Mouse (Mus musculus) stomach, embryonic 15.5 days (tissue): ENCODE measurements at regions not wholly inside any gene's neighbourhood (a gene's known extent, or its start where the extent isn't known, plus 50 kb on each side); places are given as distances from the start of the nearest gene placed in this dataset.
A peak's percentile ranks its signal among the peaks of the same experiment; 100 is the strongest.

Source experiments
- ATAC-seq: fragments of 200-750 bp; cut with Nextera tagmentation; 2 replicates; pipeline ENCODE4 v1.8.0; 2017; ENCODE audit warnings: low read depth, moderate number of reproducible peaks, moderate TSS enrichment; ENCODE audit not compliant: insufficient read depth, low FRiP score
- H3K27ac ChIP-seq: fragments of 300-500 bp; sonication (generic); 2 replicates; pipeline ENCODE4 v1.5.1; 2015; ENCODE audit warnings: mild to moderate bottlenecking, inconsistent platforms
- H3K27me3 ChIP-seq: fragments of 300-500 bp; sonication (generic); replicated peaks from 2 replicates; pipeline ENCODE4 v1.6.1; 2015; ENCODE audit warnings: inconsistent platforms
- H3K36me3 ChIP-seq: fragments of 300-500 bp; sonication (generic); 2 replicates; pipeline ENCODE4 v1.6.1; 2015; ENCODE audit warnings: inconsistent platforms
- H3K4me1 ChIP-seq: fragments of 300-500 bp; sonication (generic); 2 replicates; pipeline ENCODE4 v1.6.1; 2015; ENCODE audit warnings: inconsistent platforms
- H3K4me2 ChIP-seq: fragments of 300-500 bp; sonication (generic); 2 replicates; pipeline ENCODE4 v1.6.1; 2015; ENCODE audit warnings: mild to moderate bottlenecking, inconsistent platforms
- H3K4me3 ChIP-seq: fragments of 300-500 bp; sonication (generic); replicated peaks from 2 replicates; pipeline ENCODE4 v1.5.1; 2015; ENCODE audit warnings: inconsistent platforms
- H3K9ac ChIP-seq: fragments of 300-500 bp; sonication (generic); 2 replicates; pipeline ENCODE4 v1.6.1; 2015; ENCODE audit warnings: inconsistent platforms
- H3K9me3 ChIP-seq: fragments of 300-500 bp; sonication (generic); 2 replicates; pipeline ENCODE4 v1.6.1; 2016; ENCODE audit warnings: inconsistent platforms
- WGBS: fragments of 180-500 bp; shearing (Covaris S2); methylation state at CpG from one replicate; pipeline ENCODE4 v1.1.7; 2015; 5-methylcytosine and 5-hydroxymethylcytosine counted together

- H3K27ac ChIP-seq = no peak overlapping the region
- no peaks in the 10 kb centered on the region for H3K36me3 ChIP-seq
- no peak overlapping the region for H3K4me2 ChIP-seq
- H3K27me3 ChIP-seq = no peaks in the 10 kb centered on the region
- 46% methylated on average over 3 of the region's 3 CpGs for WGBS
- no peak overlapping the region for H3K4me3 ChIP-seq
- no peak overlapping the region for H3K9ac ChIP-seq
- H3K4me1 ChIP-seq = no peaks in the 10 kb centered on the region; the same call in 1 of the 2 replicates
- no peaks in the 10 kb centered on the region for H3K9me3 ChIP-seq
- peak; percentile 71; the same call in 1 of the 2 replicates for ATAC-seq
Observed at GRCm38 (mm10) chr2:10755375-10755774, 385.1 kb downstream of the Sfmbt2 start.

GRCm38 (mm10) chr2:10757202-10757840, 387.0 kb downstream of the Sfmbt2 start:
- no peaks in the 10 kb centered on the region for H3K9me3 ChIP-seq
- no peak overlapping the region for H3K9ac ChIP-seq
- H3K4me3 ChIP-seq = no peak overlapping the region
- no peaks in the 10 kb centered on the region for H3K27me3 ChIP-seq
- H3K36me3 ChIP-seq = no peaks in the 10 kb centered on the region
- no peak for ATAC-seq
- no peaks in the 10 kb centered on the region; the same call in 1 of the 2 replicates for H3K4me1 ChIP-seq
- 42% methylated on average over 8 of the region's 8 CpGs for WGBS
- no peak overlapping the region for H3K27ac ChIP-seq
- H3K4me2 ChIP-seq = no peak overlapping the region

GRCm38 (mm10) chr2:10757886-10758285, 387.6 kb downstream of the Sfmbt2 start:
- H3K36me3 ChIP-seq = no peaks in the 10 kb centered on the region
- H3K9ac ChIP-seq = no peak overlapping the region
- WGBS = 79% methylated on average over 1 of the region's 1 CpGs
- ATAC-seq = no peak
- H3K4me2 ChIP-seq = no peak overlapping the region
- no peaks in the 10 kb centered on the region for H3K9me3 ChIP-seq
- no peaks in the 10 kb centered on the region for H3K27me3 ChIP-seq
- no peak overlapping the region for H3K27ac ChIP-seq
- no peaks in the 10 kb centered on the region; the same call in 1 of the 2 replicates for H3K4me1 ChIP-seq
- no peak overlapping the region for H3K4me3 ChIP-seq

DNA sequence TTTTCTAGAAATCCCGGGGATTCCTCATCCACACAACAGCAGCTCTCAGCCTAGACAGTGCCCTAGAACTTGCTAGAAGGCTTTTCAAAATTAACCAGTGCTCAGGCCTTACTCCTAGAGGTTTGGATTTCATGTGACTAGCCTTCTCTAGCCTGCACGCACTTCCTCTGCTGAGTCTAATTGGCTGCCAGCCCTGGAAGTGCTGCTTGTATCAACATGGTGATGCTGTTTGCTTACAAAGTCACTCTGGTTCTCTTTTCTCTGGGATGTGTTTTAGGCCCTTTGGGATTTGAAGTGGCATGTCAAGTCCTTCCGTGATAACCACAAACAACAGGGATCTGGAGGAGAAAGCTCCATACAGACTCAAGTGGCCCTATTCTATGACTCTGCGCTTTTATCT, 391.9 kb downstream of the Sfmbt2 start:
- H3K9me3 ChIP-seq = no peaks in the 10 kb centered on the region
- no peak for ATAC-seq
- no peak overlapping the region for H3K4me3 ChIP-seq
- no peak overlapping the region for H3K9ac ChIP-seq
- H3K27me3 ChIP-seq = no peaks in the 10 kb centered on the region
- WGBS = 65% methylated on average over 4 of the region's 4 CpGs
- H3K4me2 ChIP-seq = no peak overlapping the region
- H3K36me3 ChIP-seq = no peaks in the 10 kb centered on the region
- no peak overlapping the region for H3K27ac ChIP-seq
- no peaks in the 10 kb centered on the region for H3K4me1 ChIP-seq

DNA sequence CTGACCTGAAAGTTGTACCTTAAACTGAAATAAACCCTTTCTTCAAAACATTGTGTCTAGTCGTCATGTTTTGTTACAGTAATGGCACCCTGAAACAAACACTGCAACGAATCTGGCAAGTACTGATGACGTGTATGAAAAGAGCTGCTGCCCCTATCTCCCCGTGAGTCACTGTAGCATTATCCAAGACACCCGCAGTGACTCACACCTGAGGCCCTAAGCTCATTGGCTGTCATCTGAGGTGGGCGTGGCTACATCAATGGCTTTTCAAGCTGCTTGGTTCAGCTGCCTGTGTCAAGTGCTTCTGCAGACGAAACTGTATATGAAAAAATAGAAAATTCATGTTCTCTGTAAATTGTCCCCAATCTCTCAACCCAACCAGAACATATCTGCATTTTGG, 388.8 kb upstream of the Prkcq start:
- H3K9me3 ChIP-seq = no peaks in the 10 kb centered on the region
- H3K27me3 ChIP-seq = no peaks in the 10 kb centered on the region
- no peak overlapping the region for H3K4me2 ChIP-seq
- WGBS = 44% methylated on average over 7 of the region's 7 CpGs
- H3K4me1 ChIP-seq = no peaks in the 10 kb centered on the region
- no peak overlapping the region for H3K27ac ChIP-seq
- no peak overlapping the region for H3K4me3 ChIP-seq
- ATAC-seq = no peak
- H3K36me3 ChIP-seq = no peaks in the 10 kb centered on the region
- no peak overlapping the region for H3K9ac ChIP-seq

GRCm38 (mm10) chr2:10783594-10783993, 388.3 kb upstream of the Prkcq start:
- Histone ChIP-seq H3K27ac (no peak overlapping the region), H3K9ac (no peak overlapping the region)
- WGBS = 79% methylated on average over 6 of the region's 6 CpGs

GRCm38 (mm10) chr2:10784266-10784665, 387.6 kb upstream of the Prkcq start:
- Histone ChIP-seq H3K27me3 (no peaks in the 10 kb centered on the region), H3K36me3 (no peaks in the 10 kb centered on the region), H3K4me2 (no peak overlapping the region), H3K4me3 (no peak overlapping the region), H3K4me1 (no peaks in the 10 kb centered on the region), H3K9ac (no peak overlapping the region), H3K9me3 (no peaks in the 10 kb centered on the region), H3K27ac (no peak overlapping the region)
- WGBS = 55% methylated on average over 1 of the region's 2 CpGs
- ATAC-seq = peak; percentile 45; the same call in 1 of the 2 replicates

More at GRCm38 (mm10) chr2:10783594-10783993, 388.3 kb upstream of the Prkcq start:
- no peaks in the 10 kb centered on the region for H3K4me1 ChIP-seq
- H3K36me3 ChIP-seq = no peaks in the 10 kb centered on the region
- no peak overlapping the region for H3K4me2 ChIP-seq
- H3K4me3 ChIP-seq = no peak overlapping the region
- H3K9me3 ChIP-seq = no peaks in the 10 kb centered on the region
- H3K27me3 ChIP-seq = no peaks in the 10 kb centered on the region
- ATAC-seq = no peak

DNA sequence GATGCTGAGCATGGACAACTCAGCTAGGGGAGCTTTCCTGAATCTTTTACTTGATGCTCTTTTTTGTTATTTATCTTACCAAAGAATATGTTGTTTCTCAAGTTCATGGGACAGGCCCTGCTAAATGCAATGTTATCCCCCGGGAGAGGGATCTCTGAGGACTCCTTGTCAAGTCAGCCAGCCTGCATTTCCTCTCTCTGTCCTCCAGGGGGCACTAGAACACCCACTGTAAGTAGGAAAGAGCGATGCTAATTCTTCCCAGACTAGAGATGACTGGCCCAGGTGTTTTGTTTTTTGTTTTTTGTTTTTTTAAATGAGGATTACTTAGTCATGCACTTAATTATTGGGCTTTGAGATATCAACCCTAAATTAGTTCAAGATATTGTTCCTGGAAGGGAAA, 386.8 kb upstream of the Prkcq start:
- ATAC-seq = no peak

GRCm38 (mm10) chr2:10788509-10788908, 383.4 kb upstream of the Prkcq start:
- Histone ChIP-seq H3K36me3 (no peaks in the 10 kb centered on the region), H3K27me3 (no peaks in the 10 kb centered on the region), H3K27ac (peak overlapping the region; percentile 44; the same call in 1 of the 2 replicates), H3K4me2 (no peak overlapping the region), H3K9me3 (no peaks in the 10 kb centered on the region), H3K4me3 (no peak overlapping the region), H3K4me1 (no peaks in the 10 kb centered on the region), H3K9ac (no peak overlapping the region)
- peak; percentile 68; the same call in 1 of the 2 replicates for ATAC-seq
- WGBS = 29% methylated on average over 1 of the region's 1 CpGs

More for the DNA sequence above, 386.8 kb upstream of the Prkcq start:
- Histone ChIP-seq H3K4me3 (no peak overlapping the region), H3K27ac (no peak overlapping the region), H3K9me3 (no peaks in the 10 kb centered on the region), H3K36me3 (no peaks in the 10 kb centered on the region), H3K4me1 (no peaks in the 10 kb centered on the region), H3K27me3 (no peaks in the 10 kb centered on the region), H3K4me2 (no peak overlapping the region), H3K9ac (no peak overlapping the region)
- 18% methylated on average over 2 of the region's 2 CpGs for WGBS

- no peaks in the 10 kb centered on the region for H3K4me1 ChIP-seq
- H3K9ac ChIP-seq = no peak overlapping the region
- no peaks in the 10 kb centered on the region for H3K9me3 ChIP-seq
- no peak overlapping the region for H3K27ac ChIP-seq
- H3K4me3 ChIP-seq = no peak overlapping the region
- no peaks in the 10 kb centered on the region for H3K36me3 ChIP-seq
- H3K4me2 ChIP-seq = no peak overlapping the region
- no peak for ATAC-seq
- H3K27me3 ChIP-seq = no peaks in the 10 kb centered on the region
Observed at GRCm38 (mm10) chr2:10791233-10791632, 380.7 kb upstream of the Prkcq start.

DNA sequence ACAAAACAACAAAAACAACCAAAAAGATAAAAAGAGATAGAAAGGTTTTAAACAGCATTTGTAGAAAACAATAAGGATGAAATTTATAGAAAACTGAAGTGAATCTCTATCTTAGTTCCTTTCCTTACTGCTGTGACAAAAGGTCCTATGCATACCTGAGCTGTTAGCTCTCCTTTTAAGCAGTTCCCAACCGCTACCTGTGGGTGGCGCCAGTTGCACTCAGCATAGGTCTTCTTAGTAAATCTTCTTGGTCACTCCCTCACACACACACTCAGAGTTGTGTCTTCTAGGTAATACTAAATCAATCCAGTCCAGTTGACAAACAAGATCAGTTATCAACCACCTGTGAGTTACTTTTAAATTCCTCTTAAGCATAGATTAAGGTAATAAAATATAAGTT, 355.5 kb upstream of the Prkcq start:
- no peaks in the 10 kb centered on the region for H3K4me1 ChIP-seq
- H3K27ac ChIP-seq = no peak overlapping the region
- H3K4me2 ChIP-seq = no peak overlapping the region
- H3K27me3 ChIP-seq = no peaks in the 10 kb centered on the region
- no peak overlapping the region for H3K4me3 ChIP-seq
- no peaks in the 10 kb centered on the region for H3K9me3 ChIP-seq
- 38% methylated on average over 2 of the region's 2 CpGs for WGBS
- no peak for ATAC-seq
- H3K9ac ChIP-seq = no peak overlapping the region
- H3K36me3 ChIP-seq = no peaks in the 10 kb centered on the region

DNA sequence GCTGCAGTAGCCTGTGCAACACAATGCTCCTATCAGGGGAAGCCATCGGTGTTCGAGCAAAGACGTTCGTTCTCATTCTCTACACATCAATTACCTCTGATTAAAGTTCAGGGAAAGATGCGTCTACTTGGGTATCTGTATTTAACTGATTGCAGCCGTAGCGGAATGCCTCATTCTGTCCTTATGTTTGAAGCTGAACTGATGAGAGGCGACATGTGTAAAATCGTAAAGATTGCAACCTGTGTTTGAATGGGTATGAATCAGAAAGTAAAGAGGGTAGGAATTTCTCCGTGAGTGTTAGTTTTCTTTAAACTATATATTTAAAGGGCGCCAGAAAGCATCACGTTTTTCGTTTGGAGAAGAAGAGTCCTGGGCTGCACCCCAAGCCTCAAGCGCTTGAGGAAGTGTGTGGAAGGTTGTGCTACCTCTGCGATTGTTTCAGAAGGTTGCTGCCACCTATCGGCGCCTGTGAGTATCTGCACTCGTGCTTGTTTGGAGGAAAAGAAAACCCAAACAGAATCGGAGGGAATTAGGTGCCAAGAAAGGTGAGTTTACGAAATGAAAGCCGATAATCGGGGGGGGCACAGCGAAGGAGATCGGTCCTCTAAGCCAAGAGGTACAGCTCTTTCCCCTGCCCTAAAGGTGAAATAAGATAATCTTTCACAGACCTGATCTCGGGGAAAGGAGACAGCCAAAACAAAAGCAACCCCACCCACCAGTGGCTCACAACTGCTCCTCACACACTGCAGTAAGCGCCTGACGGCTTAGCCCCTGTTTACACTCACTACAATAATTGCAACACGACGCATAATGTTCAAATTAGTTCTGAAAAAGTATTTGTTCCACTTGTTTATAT, 346.4 kb upstream of the Prkcq start:
- no peaks in the 10 kb centered on the region for H3K4me1 ChIP-seq
- peak overlapping the region; percentile 51 for H3K4me3 ChIP-seq
- 27% methylated on average over 29 of the region's 29 CpGs for WGBS
- H3K36me3 ChIP-seq = no peaks in the 10 kb centered on the region
- H3K9me3 ChIP-seq = no peaks in the 10 kb centered on the region
- peak; percentile 68 for ATAC-seq
- H3K27ac ChIP-seq = no peak overlapping the region
- no peaks in the 10 kb centered on the region for H3K27me3 ChIP-seq
- H3K9ac ChIP-seq = peak overlapping the region; percentile 36; the same call in 1 of the 2 replicates
- H3K4me2 ChIP-seq = peak overlapping the region; percentile 62
